Mouse (Mus musculus): ENCODE measurements around the gene Tbc1d24. TPM values are rescaled to one million over a fixed set of nuclear protein-coding genes. Genes with fewer than 3 reads are reported as not detected.

Gene Tbc1d24
- total RNA-seq, 2 experiments from 2014 or later: 61.2 to 66.1 TPM

GRCm38 (mm10) chr17:24193769-24194168, 11.6 kb downstream of the Tbc1d24 start:
- Histone ChIP-seq H3K27ac (no peak overlapping the region), H3K4me3 (no peak overlapping the region)
- TF ChIP-seq CTCF (conservative IDR thresholded peaks at IDR 0.05): no peak
- DNase-seq (ENCODE audit: low spot score in 2 of 2): no peak

- TF ChIP-seq CTCF (conservative IDR thresholded peaks at IDR 0.05): no peak
Measured at GRCm38 (mm10) chr17:24193268-24193667, 12.1 kb downstream of the Tbc1d24 start.

GRCm38 (mm10) chr17:24192848-24193247, 12.5 kb downstream of the Tbc1d24 start:
- no peak overlapping the region for H3K27ac ChIP-seq
- H3K4me3 ChIP-seq: no peak overlapping the region
- no peak for TF ChIP-seq CTCF (conservative IDR thresholded peaks at IDR 0.05)
- DNase-seq (ENCODE audit: low spot score in 2 of 2): no peak

More at GRCm38 (mm10) chr17:24193268-24193667, 12.1 kb downstream of the Tbc1d24 start:
- Histone ChIP-seq H3K27ac (no peak overlapping the region), H3K4me3 (no peak overlapping the region)
- no peak for DNase-seq (ENCODE audit: low spot score in 2 of 2)

GRCm38 (mm10) chr17:24191481-24191880, 13.9 kb downstream of the Tbc1d24 start:
- DNase-seq (ENCODE audit: low spot score in 2 of 2): no peak
- Histone ChIP-seq H3K4me3 (no peak overlapping the region), H3K27ac (no peak overlapping the region)
- no peak for TF ChIP-seq CTCF (conservative IDR thresholded peaks at IDR 0.05)

- no peak overlapping the region for H3K4me3 ChIP-seq
- DNase-seq (ENCODE audit: low spot score in 2 of 2): no peak
- no peak for TF ChIP-seq CTCF (conservative IDR thresholded peaks at IDR 0.05)
- no peak overlapping the region for H3K27ac ChIP-seq
Measured at GRCm38 (mm10) chr17:24190934-24191333, 14.4 kb downstream of the Tbc1d24 start.

- Histone ChIP-seq H3K27ac (no peak overlapping the region), H3K4me3 (no peak overlapping the region)
- no peak for TF ChIP-seq CTCF (conservative IDR thresholded peaks at IDR 0.05)
- DNase-seq (ENCODE audit: low spot score in 2 of 2): no peak
Measured at GRCm38 (mm10) chr17:24174259-24174658, 31.1 kb downstream of the Tbc1d24 start.

GRCm38 (mm10) chr17:24173423-24173822, 31.9 kb downstream of the Tbc1d24 start:
- peak; percentile 64 to 85 for DNase-seq (ENCODE audit: low spot score in 2 of 2)
- peak; percentile 99 for TF ChIP-seq CTCF (conservative IDR thresholded peaks at IDR 0.05)

GRCm38 (mm10) chr17:24171738-24172137, 33.6 kb downstream of the Tbc1d24 start:
- Histone ChIP-seq H3K4me3 (no peak overlapping the region), H3K27ac (no peak overlapping the region)
- no peak for TF ChIP-seq CTCF (conservative IDR thresholded peaks at IDR 0.05)
- DNase-seq (ENCODE audit: low spot score in 2 of 2): no peak

More at GRCm38 (mm10) chr17:24173423-24173822, 31.9 kb downstream of the Tbc1d24 start:
- Histone ChIP-seq H3K4me3 (no peak overlapping the region), H3K27ac (peak overlapping the region; percentile 7; the same call in 1 of the 2 replicates)

- no peak overlapping the region for H3K27ac ChIP-seq
- no peak for DNase-seq (ENCODE audit: low spot score in 2 of 2)
Measured at GRCm38 (mm10) chr17:24170729-24171128, 34.6 kb downstream of the Tbc1d24 start.

GRCm38 (mm10) chr17:24170125-24170524, 35.2 kb downstream of the Tbc1d24 start:
- H3K27ac ChIP-seq: peak overlapping the region; percentile 100
- no peak for TF ChIP-seq CTCF (conservative IDR thresholded peaks at IDR 0.05)
- peak overlapping the region; percentile 98 for H3K4me3 ChIP-seq
- DNase-seq (ENCODE audit: low spot score in 2 of 2): no peak

More at GRCm38 (mm10) chr17:24170729-24171128, 34.6 kb downstream of the Tbc1d24 start:
- H3K4me3 ChIP-seq: no peak overlapping the region
- TF ChIP-seq CTCF (conservative IDR thresholded peaks at IDR 0.05): no peak

GRCm38 (mm10) chr17:24169317-24170065, 35.9 kb downstream of the Tbc1d24 start, which contains the start of gene Atp6v0c:
TSS of gene Atp6v0c (minus strand) at chr17:24169702.
- peak; percentile 73 for TF ChIP-seq CTCF (conservative IDR thresholded peaks at IDR 0.05)
- peak within 1 kb of the TSS; percentile 98 for H3K4me3 ChIP-seq
- peak; percentile 90 to 91 for DNase-seq (ENCODE audit: low spot score in 2 of 2)

GRCm38 (mm10) chr17:24168590-24169277, 36.6 kb downstream of the Tbc1d24 start:
- peak; percentile 61 to 73 for DNase-seq (ENCODE audit: low spot score in 2 of 2)
- peak overlapping the region; percentile 98 for H3K4me3 ChIP-seq
- H3K27ac ChIP-seq: peak overlapping the region; percentile 100
- TF ChIP-seq CTCF (conservative IDR thresholded peaks at IDR 0.05): no peak

More at GRCm38 (mm10) chr17:24169317-24170065, 35.9 kb downstream of the Tbc1d24 start, which contains the start of gene Atp6v0c:
- peak within 1 kb of the TSS; percentile 100 for H3K27ac ChIP-seq

GRCm38 (mm10) chr17:24167891-24168505, 37.4 kb downstream of the Tbc1d24 start:
- peak overlapping the region; percentile 98 for H3K4me3 ChIP-seq
- no peak for TF ChIP-seq CTCF (conservative IDR thresholded peaks at IDR 0.05)
- no peak for DNase-seq (ENCODE audit: low spot score in 2 of 2)
- H3K27ac ChIP-seq: peak overlapping the region; percentile 100

All from layer of hippocampus, adult 2 months (tissue).